Mouse (Mus musculus) heart, embryonic 11.5 days (tissue): ENCODE measurements around the gene Arhgef17. TPM values are rescaled to one million over a fixed set of nuclear protein-coding genes. Genes with fewer than 3 reads are reported as not detected.

Experiments used
- ATAC-seq: fragments of 200-750 bp; cut with Nextera tagmentation; replicated peaks from 2 replicates; pipeline ENCODE4 v1.8.0; 2017; ENCODE audit warnings: moderate library complexity; ENCODE audit not compliant: insufficient number of reproducible peaks, low FRiP score, low TSS enrichment
- H3K27ac ChIP-seq: fragments of 300-500 bp; sonication (generic); 2 replicates; pipeline ENCODE4 v1.5.1; 2014; ENCODE audit warnings: mild to moderate bottlenecking, low read depth, low read length
- H3K27me3 ChIP-seq: fragments of 300-500 bp; sonication (generic); 2 replicates; pipeline ENCODE4 v1.6.1; 2014; ENCODE audit warnings: mild to moderate bottlenecking, low read length, mixed read lengths; ENCODE audit not compliant: control insufficient read depth, insufficient read depth
- H3K36me3 ChIP-seq: fragments of 300-500 bp; sonication (generic); 2 replicates; pipeline ENCODE4 v1.6.1; 2014; ENCODE audit warnings: mild to moderate bottlenecking, low read length, moderate library complexity, mixed read lengths; ENCODE audit not compliant: control insufficient read depth, insufficient read depth
- H3K4me1 ChIP-seq: fragments of 300-500 bp; sonication (generic); 2 replicates; pipeline ENCODE4 v1.6.1; 2014; ENCODE audit warnings: low read length; ENCODE audit not compliant: control insufficient read depth, insufficient read depth
- H3K4me2 ChIP-seq: fragments of 300-500 bp; sonication (generic); 2 replicates; pipeline ENCODE4 v1.6.1; 2014; ENCODE audit warnings: mild to moderate bottlenecking, moderate library complexity
- H3K4me3 ChIP-seq: fragments of 300-500 bp; sonication (generic); 2 replicates; pipeline ENCODE4 v1.5.1; 2014; ENCODE audit warnings: low read depth, low read length
- H3K9ac ChIP-seq: fragments of 300-500 bp; sonication (generic); 2 replicates; pipeline ENCODE4 v1.6.1; 2014; ENCODE audit warnings: mild to moderate bottlenecking, low read depth, low read length, moderate library complexity
- H3K9me3 ChIP-seq: fragments of 300-500 bp; sonication (generic); replicated peaks from 2 replicates; pipeline ENCODE4 v1.6.1; 2016; ENCODE audit warnings: low read length; ENCODE audit not compliant: control insufficient read depth
- WGBS: fragments of 180-500 bp; shearing (Covaris S2); extraction: QIAGEN DNeasy Blood & Tissue Kit; methylation state at CpG from one replicate; pipeline ENCODE4 v1.1.7; 2014; ENCODE audit not compliant: insufficient replicate concordance; 5-methylcytosine and 5-hydroxymethylcytosine counted together
- polyA plus RNA-seq: library from polyadenylated mRNA; unstranded; fragments of >200 nt; fragmentation: Nextera tagmentation; extraction: Ambion mirVana; gene quantifications from 2 replicates; pipeline ENCODE4 v1.2.1, GENCODE M21; 2014

Arhgef17 gene
- polyA plus RNA-seq, 1 experiment from 2014 or later, result 8.5 TPM

- 88% methylated on average over 10 of the region's 10 CpGs for WGBS
- Histone ChIP-seq H3K27me3 (no peaks in the 10 kb centered on the region), H3K4me3 (no peak overlapping the region), H3K36me3 (no peaks in the 10 kb centered on the region), H3K9ac (no peak overlapping the region), H3K4me2 (no peak overlapping the region), H3K4me1 (peaks cover 43% of the 10 kb centered on the region), H3K9me3 (no peaks in the 10 kb centered on the region), H3K27ac (no peak overlapping the region)
- ATAC-seq, result no peak
Observed at GRCm38 (mm10) chr7:100906029-100906789, 25.7 kb downstream of the Arhgef17 start.

GRCm38 (mm10) chr7:100905037-100905436 lies 26.9 kb downstream of the Arhgef17 start:
- no peaks in the 10 kb centered on the region for H3K36me3 ChIP-seq
- no peaks in the 10 kb centered on the region for H3K9me3 ChIP-seq
- H3K4me2 ChIP-seq, result no peak overlapping the region
- no peak for ATAC-seq
- H3K27me3 ChIP-seq, result no peaks in the 10 kb centered on the region
- H3K4me1 ChIP-seq, result peaks cover 31% of the 10 kb centered on the region
- H3K27ac ChIP-seq, result no peak overlapping the region
- H3K9ac ChIP-seq, result no peak overlapping the region
- no peak overlapping the region for H3K4me3 ChIP-seq
- WGBS, result 61% methylated on average over 7 of the region's 7 CpGs

- Histone ChIP-seq H3K9ac (no peak overlapping the region), H3K27ac (no peak overlapping the region), H3K9me3 (no peaks in the 10 kb centered on the region), H3K4me1 (peaks cover 27% of the 10 kb centered on the region), H3K4me2 (no peak overlapping the region), H3K27me3 (no peaks in the 10 kb centered on the region), H3K36me3 (no peaks in the 10 kb centered on the region), H3K4me3 (no peak overlapping the region)
- WGBS, result 74% methylated on average over 5 of the region's 5 CpGs
- no peak for ATAC-seq
Observed at GRCm38 (mm10) chr7:100904612-100905011, 27.3 kb downstream of the Arhgef17 start.

GRCm38 (mm10) chr7:100902451-100903137 lies 29.3 kb downstream of the Arhgef17 start:
- no peak overlapping the region for H3K4me3 ChIP-seq
- H3K27ac ChIP-seq, result no peak overlapping the region
- H3K9ac ChIP-seq, result no peak overlapping the region
- no peaks in the 10 kb centered on the region for H3K27me3 ChIP-seq
- H3K4me1 ChIP-seq, result peaks cover 11% of the 10 kb centered on the region
- no peaks in the 10 kb centered on the region for H3K9me3 ChIP-seq
- no peak overlapping the region for H3K4me2 ChIP-seq
- no peaks in the 10 kb centered on the region for H3K36me3 ChIP-seq
- no peak for ATAC-seq
- WGBS, result 69% methylated on average over 9 of the region's 9 CpGs

GRCm38 (mm10) chr7:100897828-100898227 lies 34.1 kb downstream of the Arhgef17 start:
- Histone ChIP-seq H3K9me3 (no peaks in the 10 kb centered on the region), H3K27me3 (no peaks in the 10 kb centered on the region), H3K27ac (no peak overlapping the region), H3K36me3 (no peaks in the 10 kb centered on the region), H3K4me2 (no peak overlapping the region), H3K4me3 (no peak overlapping the region), H3K9ac (no peak overlapping the region), H3K4me1 (peaks cover 23% of the 10 kb centered on the region)
- WGBS, result 76% methylated on average over 5 of the region's 5 CpGs
- ATAC-seq, result no peak

GRCm38 (mm10) chr7:100894833-100895226 lies 37.1 kb downstream of the Arhgef17 start:
- H3K36me3 ChIP-seq, result peaks cover 4% of the 10 kb centered on the region
- peak overlapping the region; percentile 79 for H3K9ac ChIP-seq
- H3K4me3 ChIP-seq, result peak overlapping the region; percentile 51
- H3K4me1 ChIP-seq, result peaks cover 26% of the 10 kb centered on the region
- WGBS, result 2% methylated on average over 12 of the region's 12 CpGs
- no peak overlapping the region for H3K27ac ChIP-seq
- peak overlapping the region; percentile 96 for H3K4me2 ChIP-seq
- no peaks in the 10 kb centered on the region for H3K9me3 ChIP-seq
- no peaks in the 10 kb centered on the region for H3K27me3 ChIP-seq
- ATAC-seq, result no peak; the same call in 1 of the 2 replicates

GRCm38 (mm10) chr7:100894057-100894832 lies 37.7 kb downstream of the Arhgef17 start:
- peak; percentile 39 for ATAC-seq
- Histone ChIP-seq H3K4me1 (peaks cover 26% of the 10 kb centered on the region), H3K9me3 (no peaks in the 10 kb centered on the region), H3K9ac (peak overlapping the region; percentile 79), H3K27ac (no peak overlapping the region), H3K4me2 (peak overlapping the region; percentile 96), H3K4me3 (peak overlapping the region; percentile 51), H3K27me3 (no peaks in the 10 kb centered on the region), H3K36me3 (peaks cover 8% of the 10 kb centered on the region)
- WGBS, result 3% methylated on average over 45 of the region's 53 CpGs

GRCm38 (mm10) chr7:100893249-100894056 lies 38.5 kb downstream of the Arhgef17 start:
- Histone ChIP-seq H3K9me3 (no peaks in the 10 kb centered on the region), H3K9ac (no peak overlapping the region), H3K27ac (peak overlapping the region; percentile 38; the same call in 1 of the 2 replicates), H3K27me3 (no peaks in the 10 kb centered on the region), H3K4me1 (peaks cover 26% of the 10 kb centered on the region), H3K4me3 (no peak overlapping the region), H3K36me3 (peaks cover 8% of the 10 kb centered on the region), H3K4me2 (peak overlapping the region; percentile 20; the same call in 1 of the 2 replicates)
- ATAC-seq, result no peak
- 50% methylated on average over 20 of the region's 20 CpGs for WGBS
